Mouse (Mus musculus): ENCODE measurements at regions not wholly inside any gene's neighbourhood (a gene's known extent, or its start where the extent isn't known, plus 50 kb on each side); places are given as distances from the start of the nearest gene placed in this dataset.

GRCm38 (mm10) chr17:14522011-14522410 is 172.0 kb downstream of the Thbs2 start:
- TF ChIP-seq CTCF (IDR thresholded peaks at IDR 0.05; ENCODE audit: low read depth, low read length): no peak
- TF ChIP-seq GATA1 (IDR thresholded peaks at IDR 0.05; ENCODE audit: borderline replicate concordance, low read length): no peak
- TF ChIP-seq TAL1 (conservative IDR thresholded peaks at IDR 0.05; ENCODE audit: low read depth, low read length): no peak
